Mouse (Mus musculus) cerebellum, adult 2 months (tissue): ENCODE data around the gene Ssr1. TPM values are rescaled to one million over a fixed set of nuclear protein-coding genes. Genes with fewer than 3 reads are reported as not detected.

Experiments
- DNase-seq, 2 experiments: peaks; one replicate each; pipeline ENCODE4 v3.0.0; 2021
- H3K27ac ChIP-seq: fragments of 200-500 bp; 2 replicates; pipeline ENCODE4 v1.5.1; 2012; ENCODE audit warnings: low read length, control low read depth, inconsistent platforms; ENCODE audit not compliant: insufficient read depth
- H3K27me3 ChIP-seq: fragments of 200-500 bp; 2 replicates; pipeline ENCODE4 v1.6.1; 2012; ENCODE audit warnings: inconsistent platforms, mild to moderate bottlenecking, low read length, moderate library complexity; ENCODE audit not compliant: control insufficient read depth, insufficient read depth
- H3K4me1 ChIP-seq: fragments of 200-500 bp; 2 replicates; pipeline ENCODE4 v1.6.1; 2011; ENCODE audit warnings: low read length; ENCODE audit not compliant: control insufficient read depth, insufficient read depth
- H3K4me3 ChIP-seq: fragments of 200-500 bp; replicated peaks from 2 replicates; pipeline ENCODE3; 2011; ENCODE audit warnings: mild to moderate bottlenecking, low read depth, low read length, control low read depth; ENCODE audit not compliant: insufficient read depth
- CTCF ChIP-seq: fragments of 200-500 bp; IDR thresholded peaks from 2 replicates; pipeline ENCODE4 v1.5.1; 2011; ENCODE audit warnings: low read depth, mild to moderate bottlenecking, control low read depth, low read length, moderate library complexity, borderline replicate concordance; ENCODE audit not compliant: insufficient read depth
- POLR2A ChIP-seq: fragments of 200-500 bp; IDR thresholded peaks from 2 replicates; pipeline ENCODE4 v1.6.1; 2011; ENCODE audit warnings: low read length, control low read depth, borderline replicate concordance; ENCODE audit not compliant: insufficient read depth
- WGBS: fragments of 180-500 bp; shearing (Covaris S2); methylation state at CpG from one replicate; pipeline ENCODE4 v1.1.7; 2018; 5-methylcytosine and 5-hydroxymethylcytosine counted together
- polyA plus RNA-seq: library from polyadenylated mRNA; depleted of rRNA; stranded (reverse); fragments of >200 nt; gene quantifications from 2 replicates; pipeline ENCODE4 v1.2.3, GENCODE M21; 2012; rRNA removed

Ssr1 gene
- 27.7 and 29.7 TPM in 2 replicates for polyA plus RNA-seq

GRCm38 (mm10) chr13:37993704-37994404 lies at the start of gene Ssr1:
Gene Ssr1, minus strand, starts transcription at chr13:37994217.
- no peaks in the 10 kb centered on the region for H3K27me3 ChIP-seq
- peaks cover 3% of the 10 kb centered on the region; the same call in 1 of the 2 replicates for H3K4me1 ChIP-seq
- H3K27ac ChIP-seq: peak within 1 kb of the TSS; percentile 77
- peak within 1 kb of the TSS; percentile 96 for H3K4me3 ChIP-seq
- DNase-seq: peak; percentile 95 to 97
- TF ChIP-seq POLR2A: peak; percentile 83; the same call in 1 of the 2 replicates
- TF ChIP-seq CTCF: no peak
- 1% methylated on average over 87 of the region's 89 CpGs for WGBS

- H3K27ac ChIP-seq: no peak overlapping the region
- H3K4me3 ChIP-seq: peak overlapping the region; percentile 80
- 42% methylated on average over 12 of the region's 12 CpGs for WGBS
These were observed 43.8 kb upstream of the Ssr1 start for GRCm38 (mm10) chr13:38037811-38038210.

GRCm38 (mm10) chr13:38037044-38037687 lies 43.1 kb upstream of the Ssr1 start, which contains the start of gene Cage1:
Gene Cage1, minus strand, starts transcription at chr13:38037069.
- TF ChIP-seq POLR2A: peak; percentile 88
- peak; percentile 12; the same call in 1 of the 2 replicates for TF ChIP-seq CTCF
- WGBS: under 1% methylated on average over 47 of the region's 47 CpGs
- Histone ChIP-seq H3K27ac (peak within 1 kb of the TSS; percentile 31; the same call in 1 of the 2 replicates), H3K4me3 (peak within 1 kb of the TSS; percentile 80), H3K4me1 (no peaks in the 10 kb centered on the region), H3K27me3 (no peaks in the 10 kb centered on the region)
- DNase-seq: peak; percentile 97 to 99

More at GRCm38 (mm10) chr13:38037811-38038210, 43.8 kb upstream of the Ssr1 start:
- TF ChIP-seq POLR2A (no peak), CTCF (no peak)
- Histone ChIP-seq H3K4me1 (no peaks in the 10 kb centered on the region), H3K27me3 (no peaks in the 10 kb centered on the region)
- DNase-seq: peak; percentile 10 to 13

- no peak for TF ChIP-seq CTCF
- TF ChIP-seq POLR2A: no peak
- peak within 1 kb of the TSS; percentile 31; the same call in 1 of the 2 replicates for H3K27ac ChIP-seq
These were observed 42.5 kb upstream of the Ssr1 start, which contains the start of gene Riok1 for GRCm38 (mm10) chr13:38036343-38037043. Gene Riok1, plus strand, starts transcription at chr13:38036995.

GRCm38 (mm10) chr13:38028407-38028806 lies 34.4 kb upstream of the Ssr1 start:
- Histone ChIP-seq H3K27me3 (no peaks in the 10 kb centered on the region), H3K4me1 (no peaks in the 10 kb centered on the region), H3K4me3 (no peak overlapping the region), H3K27ac (no peak overlapping the region)
- TF ChIP-seq POLR2A (no peak), CTCF (no peak)
- no peak for DNase-seq
- 85% methylated on average over 4 of the region's 4 CpGs for WGBS

More at GRCm38 (mm10) chr13:38036343-38037043, 42.5 kb upstream of the Ssr1 start, which contains the start of gene Riok1:
- 9% methylated on average over 37 of the region's 37 CpGs for WGBS
- Histone ChIP-seq H3K27me3 (no peaks in the 10 kb centered on the region), H3K4me3 (peak within 1 kb of the TSS; percentile 80), H3K4me1 (no peaks in the 10 kb centered on the region)
- DNase-seq: no peak

- no peak for DNase-seq
- H3K27me3 ChIP-seq: no peaks in the 10 kb centered on the region
- no peak overlapping the region for H3K4me3 ChIP-seq
- 64% methylated on average over 6 of the region's 6 CpGs for WGBS
- no peaks in the 10 kb centered on the region for H3K4me1 ChIP-seq
- no peak for TF ChIP-seq CTCF
- no peak for TF ChIP-seq POLR2A
- no peak overlapping the region for H3K27ac ChIP-seq
These were observed 33.7 kb upstream of the Ssr1 start for GRCm38 (mm10) chr13:38027618-38028248.

- TF ChIP-seq POLR2A (no peak), CTCF (no peak; the same call in 1 of the 2 replicates)
- 42% methylated on average over 4 of the region's 4 CpGs for WGBS
- H3K27ac ChIP-seq: no peak overlapping the region
- no peaks in the 10 kb centered on the region for H3K4me1 ChIP-seq
- no peak overlapping the region for H3K4me3 ChIP-seq
- H3K27me3 ChIP-seq: no peaks in the 10 kb centered on the region
- no peak for DNase-seq
These were observed 31.9 kb upstream of the Ssr1 start for GRCm38 (mm10) chr13:38025874-38026273.
